Mouse (Mus musculus) urinary bladder, adult 2 months (tissue): ENCODE measurements at regions not wholly inside any gene's neighbourhood (a gene's known extent, or its start where the extent isn't known, plus 50 kb on each side); places are given as distances from the start of the nearest gene placed in this dataset.
A peak's percentile ranks its signal among the peaks of the same experiment; 100 is the strongest.
"Not testable (repeated sequence)": the region's sequence is repeated elsewhere in the genome, so short reads cannot be mapped to it uniquely, and the experiment has no call there.

Source experiments
- DNase-seq: peaks from one replicate; pipeline ENCODE4 v3.0.0; 2022; ENCODE audit warnings: low spot score

GRCm38 (mm10) chr10:120726369-120726768, 172.5 kb downstream of the Msrb3 start:
- no peak for DNase-seq

- no peak for DNase-seq
These were observed 176.9 kb downstream of the Msrb3 start for GRCm38 (mm10) chr10:120721956-120722532.

GRCm38 (mm10) chr10:120720981-120721380, 177.9 kb downstream of the Msrb3 start:
- no peak for DNase-seq

- DNase-seq = no peak
These were observed 178.8 kb downstream of the Msrb3 start for GRCm38 (mm10) chr10:120720061-120720460.

GRCm38 (mm10) chr10:120717159-120717567, 181.7 kb downstream of the Msrb3 start:
- DNase-seq = no peak

GRCm38 (mm10) chr10:120716391-120716790, 182.5 kb downstream of the Msrb3 start:
- no peak for DNase-seq

GRCm38 (mm10) chr10:120707771-120708750, 190.8 kb downstream of the Msrb3 start:
- no peak for DNase-seq

- DNase-seq = no peak
These were observed 192.1 kb downstream of the Msrb3 start for GRCm38 (mm10) chr10:120706684-120707290.

GRCm38 (mm10) chr10:120701833-120702232, 197.1 kb downstream of the Msrb3 start:
- peak; percentile 63 for DNase-seq

GRCm38 (mm10) chr10:120697275-120697856, 201.5 kb downstream of the Msrb3 start:
- DNase-seq = no peak

GRCm38 (mm10) chr10:120696481-120696880, 202.4 kb downstream of the Msrb3 start:
- DNase-seq = no peak

- no peak for DNase-seq
These were observed 204.4 kb downstream of the Msrb3 start for GRCm38 (mm10) chr10:120694472-120694871.

- DNase-seq = no peak
These were observed 207.4 kb downstream of the Msrb3 start for GRCm38 (mm10) chr10:120691451-120691850.

- DNase-seq = no peak
These were observed 209.9 kb upstream of the Hmga2 start for GRCm38 (mm10) chr10:120686123-120686522.

GRCm38 (mm10) chr10:120682021-120682420, 205.8 kb upstream of the Hmga2 start:
- no peak for DNase-seq

- no peak for DNase-seq
These were observed 203.7 kb upstream of the Hmga2 start for GRCm38 (mm10) chr10:120679982-120680381.

GRCm38 (mm10) chr10:120678277-120678676, 202.0 kb upstream of the Hmga2 start:
- no peak for DNase-seq

GRCm38 (mm10) chr10:120675369-120675768, 199.1 kb upstream of the Hmga2 start:
- no peak for DNase-seq

GRCm38 (mm10) chr10:120674321-120675045, 198.2 kb upstream of the Hmga2 start:
- DNase-seq = no peak

GRCm38 (mm10) chr10:120667678-120668031, 191.4 kb upstream of the Hmga2 start:
- not testable (repeated sequence) for DNase-seq

GRCm38 (mm10) chr10:120666985-120667677, 190.9 kb upstream of the Hmga2 start:
- DNase-seq = no peak
